ENCODE assay signal across 7 mouse cellular contexts in the genomic region with DNA sequence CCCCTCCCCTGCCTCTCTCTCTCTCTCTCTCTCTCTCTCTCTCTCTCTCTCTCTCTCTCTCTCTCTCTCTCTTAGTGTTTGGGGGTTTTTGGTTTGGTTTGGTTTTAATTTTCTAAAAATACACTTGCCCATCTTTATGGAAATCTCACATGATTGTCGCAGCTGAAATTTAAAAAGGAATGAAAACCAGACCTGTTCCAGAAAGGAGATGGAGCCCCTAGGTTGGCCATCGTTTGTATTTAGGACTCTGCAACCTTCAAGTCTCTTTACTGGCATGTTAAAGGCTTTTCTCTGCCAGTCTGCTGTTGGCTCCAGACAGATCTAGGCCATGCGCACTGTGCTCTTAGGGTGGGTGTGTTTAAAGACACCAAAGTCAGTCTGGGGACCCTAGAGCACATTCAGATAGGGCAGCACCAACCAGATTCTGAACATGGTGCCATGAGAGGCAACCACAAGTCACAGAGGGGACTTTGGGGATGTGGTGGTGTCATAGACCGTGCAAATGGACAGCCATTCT.
DNase-seq lines count a peak whose midpoint lies in the region; ATAC-seq and TF ChIP-seq lines count a peak whose summit lies in the region.

No protein-coding gene starts in this region.

- no peak for DNase-seq in liver, embryonic 11.5 days (ENCODE audit: low spot score)
- no peak for DNase-seq in liver
- no peak for DNase-seq in hindbrain, postnatal 0 days (ENCODE audit: low spot score)
- DNase-seq in adipocyte (ENCODE audit: low spot score), result no peak
- no peak for DNase-seq in kidney, postnatal 25 days

- no peak overlapping the region for H3K9ac ChIP-seq in liver, embryonic 11.5 days (ENCODE audit: low read depth, low read length)
- H3K9ac ChIP-seq in hindbrain, postnatal 0 days (replicated peaks; ENCODE audit: low read length), result no peak overlapping the region
- H3K9ac ChIP-seq in neural tube, embryonic 15.5 days (replicated peaks), result no peak overlapping the region

- no peak overlapping the region for H3K27ac ChIP-seq in liver, embryonic 11.5 days (ENCODE audit: low read depth, low read length)
- no peak overlapping the region for H3K27ac ChIP-seq in cortical plate, adult 2 months (ENCODE audit: insufficient read depth, low read length)
- peak overlapping the region; percentile 21; the same call in 1 of the 2 replicates for H3K27ac ChIP-seq in hindbrain, postnatal 0 days
- H3K27ac ChIP-seq in neural tube, embryonic 15.5 days (replicated peaks), result peak overlapping the region; percentile 20; the same call in 1 of the 2 replicates

- no peaks in the 10 kb centered on the region for H3K9me3 ChIP-seq in liver, embryonic 11.5 days (ENCODE audit: control insufficient read depth, low read length)
- no peaks in the 10 kb centered on the region for H3K9me3 ChIP-seq in hindbrain, postnatal 0 days (ENCODE audit: low read length)
- no peaks in the 10 kb centered on the region for H3K9me3 ChIP-seq in neural tube, embryonic 15.5 days (replicated peaks)

- no peak for TF ChIP-seq POLR2A in cortical plate, adult 2 months (IDR thresholded peaks at IDR 0.05; ENCODE audit: extremely low read depth, insufficient read depth, low read length)

- no peak for ATAC-seq in liver, embryonic 11.5 days (replicated peaks; ENCODE audit: low FRiP score)
- peak; percentile 48 for ATAC-seq in hindbrain, postnatal 0 days
- no peak for ATAC-seq in neural tube, embryonic 15.5 days (ENCODE audit: low FRiP score)

- no peak for TF ChIP-seq CTCF in cortical plate, adult 2 months (IDR thresholded peaks at IDR 0.05; ENCODE audit: extremely low read depth, insufficient read depth, low read length)
- no peak for TF ChIP-seq CTCF in hindbrain, postnatal 0 days (IDR thresholded peaks at IDR 0.05; ENCODE audit: low read depth)

- H3K4me3 ChIP-seq in liver, embryonic 11.5 days (ENCODE audit: low read depth, low read length), result no peak overlapping the region
- H3K4me3 ChIP-seq in cortical plate, adult 2 months (ENCODE audit: insufficient read depth, low read length), result peak overlapping the region; percentile 39
- H3K4me3 ChIP-seq in hindbrain, postnatal 0 days (ENCODE audit: low read length), result peak overlapping the region; percentile 36
- no peak overlapping the region for H3K4me3 ChIP-seq in neural tube, embryonic 15.5 days (replicated peaks)

- H3K27me3 ChIP-seq in liver, embryonic 11.5 days (replicated peaks; ENCODE audit: control insufficient read depth, insufficient read depth, low read length), result no peaks in the 10 kb centered on the region
- H3K27me3 ChIP-seq in hindbrain, postnatal 0 days (ENCODE audit: insufficient read depth, low read length), result no peaks in the 10 kb centered on the region
- no peaks in the 10 kb centered on the region for H3K27me3 ChIP-seq in neural tube, embryonic 15.5 days (replicated peaks)

- H3K4me2 ChIP-seq in liver, embryonic 11.5 days, result peak overlapping the region; percentile 72; the same call in 1 of the 2 replicates
- H3K4me2 ChIP-seq in hindbrain, postnatal 0 days (ENCODE audit: low read depth, low read length), result peak overlapping the region; percentile 66
- H3K4me2 ChIP-seq in neural tube, embryonic 15.5 days, result peak overlapping the region; percentile 83

- WGBS in liver, embryonic 11.5 days, result 54% methylated on average over 4 of the region's 4 CpGs
- 44% methylated on average over 4 of the region's 4 CpGs for WGBS in hindbrain, postnatal 0 days
- WGBS in neural tube, embryonic 15.5 days, result 57% methylated on average over 4 of the region's 4 CpGs

- H3K36me3 ChIP-seq in liver, embryonic 11.5 days (ENCODE audit: control insufficient read depth, insufficient read depth, low read length), result no peaks in the 10 kb centered on the region
- no peaks in the 10 kb centered on the region for H3K36me3 ChIP-seq in hindbrain, postnatal 0 days (ENCODE audit: insufficient read depth, low read length)
- no peaks in the 10 kb centered on the region for H3K36me3 ChIP-seq in neural tube, embryonic 15.5 days

- H3K4me1 ChIP-seq in liver, embryonic 11.5 days (replicated peaks; ENCODE audit: control insufficient read depth, insufficient read depth, low read length), result no peaks in the 10 kb centered on the region
- H3K4me1 ChIP-seq in cortical plate, adult 2 months (ENCODE audit: control insufficient read depth, insufficient read depth, low read length), result no peaks in the 10 kb centered on the region
- no peaks in the 10 kb centered on the region for H3K4me1 ChIP-seq in hindbrain, postnatal 0 days (ENCODE audit: insufficient read depth, low read length)
- H3K4me1 ChIP-seq in neural tube, embryonic 15.5 days, result peaks cover 6% of the 10 kb centered on the region

Comparison
In these comparisons a context has a peak if more than half of its experiments do, and no peak if none do; other contexts are left out.
1. H3K27ac ChIP-seq: peak in hindbrain, postnatal 0 days (single experiment) and neural tube, embryonic 15.5 days (single experiment); none in liver, embryonic 11.5 days (single experiment) and cortical plate, adult 2 months (single experiment).
2. H3K4me3 ChIP-seq: peak in cortical plate, adult 2 months (single experiment) and hindbrain, postnatal 0 days (single experiment); none in liver, embryonic 11.5 days (single experiment) and neural tube, embryonic 15.5 days (single experiment).
3. Peak in every context shown above with its lines, with median percentiles within 50 percentile points of each other: H3K4me2 ChIP-seq.